Mouse (Mus musculus): Measurements from ENCODE around the gene Fbxo9.

- TF ChIP-seq POLR2A (IDR thresholded peaks at IDR 0.05; ENCODE audit: insufficient read length, low read depth) (no peak), CEBPB (IDR thresholded peaks at IDR 0.05; ENCODE audit: insufficient read depth, poor library complexity, severe bottlenecking) (no peak), MYOD1 (IDR thresholded peaks at IDR 0.05; ENCODE audit: control insufficient read depth in 1 of 3, insufficient read length in 2 of 3, low read depth in 2 of 3) (no peak), POLR2AphosphoS2 (IDR thresholded peaks at IDR 0.05; ENCODE audit: insufficient read length, low read depth) (no peak)
These were observed 26.8 kb upstream of the Fbxo9 start for GRCm38 (mm10) chr9:78135658-78136057.
